In genomic region chr1:74303509-74304338, GRCm38 (mm10) we compare ENCODE assay signal across 8 mouse cellular contexts. TPM values are rescaled to one million over a fixed set of nuclear protein-coding genes. Genes with fewer than 3 reads are reported as not detected.
A peak's percentile ranks its signal among the peaks of the same experiment; 100 is the strongest.
DNase-seq lines count a peak whose midpoint lies in the region; ATAC-seq and TF ChIP-seq lines count a peak whose summit lies in the region.

No protein-coding gene starts in this region.

- ATAC-seq in CD4-positive, CD25-positive, alpha-beta regulatory T cell, adult 4 months, result peak; percentile 67
- ATAC-seq in embryonic facial prominence, embryonic 15.5 days (ENCODE audit: insufficient number of reproducible peaks, low FRiP score, low TSS enrichment, low read depth), result peak; percentile 85
- ATAC-seq in heart, embryonic 13.5 days (ENCODE audit: extremely low read depth, insufficient number of reproducible peaks, low FRiP score, low TSS enrichment), result peak; percentile 75
- ATAC-seq in kidney, embryonic 15.5 days (replicated peaks; ENCODE audit: low FRiP score), result peak; percentile 93
- ATAC-seq in neural tube, embryonic 13.5 days (ENCODE audit: low read depth), result peak; percentile 86

- no peaks in the 10 kb centered on the region for H3K36me3 ChIP-seq in embryonic facial prominence, embryonic 15.5 days
- peaks cover 1% of the 10 kb centered on the region for H3K36me3 ChIP-seq in heart, embryonic 13.5 days
- H3K36me3 ChIP-seq in kidney, embryonic 15.5 days, result no peaks in the 10 kb centered on the region
- H3K36me3 ChIP-seq in neural tube, embryonic 13.5 days, result no peaks in the 10 kb centered on the region; the same call in 1 of the 2 replicates

- H3K4me3 ChIP-seq in bone marrow, adult 2 months (replicated peaks; ENCODE audit: control insufficient read depth, low read depth, low read length), result peak overlapping the region; percentile 66
- H3K4me3 ChIP-seq in embryonic facial prominence, embryonic 15.5 days (replicated peaks), result peak overlapping the region; percentile 79
- H3K4me3 ChIP-seq in heart, embryonic 13.5 days, result peak overlapping the region; percentile 65
- H3K4me3 ChIP-seq in kidney, embryonic 15.5 days (replicated peaks), result peak overlapping the region; percentile 71
- peak overlapping the region; percentile 48 for H3K4me3 ChIP-seq in neural tube, embryonic 13.5 days

- H3K27me3 ChIP-seq in embryonic facial prominence, embryonic 15.5 days, result no peaks in the 10 kb centered on the region
- H3K27me3 ChIP-seq in heart, embryonic 13.5 days (replicated peaks), result no peaks in the 10 kb centered on the region
- H3K27me3 ChIP-seq in kidney, embryonic 15.5 days, result no peaks in the 10 kb centered on the region
- H3K27me3 ChIP-seq in neural tube, embryonic 13.5 days, result peaks cover 36% of the 10 kb centered on the region

- H3K9me3 ChIP-seq in embryonic facial prominence, embryonic 15.5 days (replicated peaks), result no peaks in the 10 kb centered on the region
- H3K9me3 ChIP-seq in heart, embryonic 13.5 days, result no peaks in the 10 kb centered on the region
- H3K9me3 ChIP-seq in kidney, embryonic 15.5 days (replicated peaks), result no peaks in the 10 kb centered on the region
- H3K9me3 ChIP-seq in neural tube, embryonic 13.5 days, result no peaks in the 10 kb centered on the region

- DNase-seq in lung, adult 18-20 months, result peak; percentile 87 to 88
- DNase-seq in testis, postnatal 14 days (ENCODE audit: low spot score), result peak; percentile 73

- TF ChIP-seq CTCF in bone marrow, adult 2 months (IDR thresholded peaks at IDR 0.05; ENCODE audit: control insufficient read depth, insufficient read depth, low read length), result no peak

- TF ChIP-seq POLR2A in bone marrow, adult 2 months (IDR thresholded peaks at IDR 0.05; ENCODE audit: borderline replicate concordance, control insufficient read depth, low read depth, low read length), result no peak; the same call in 1 of the 2 replicates

- peak overlapping the region; percentile 52; the same call in 1 of the 2 replicates for H3K27ac ChIP-seq in bone marrow, adult 2 months (ENCODE audit: control insufficient read depth, insufficient read depth, low read depth, low read length, poor library complexity)
- H3K27ac ChIP-seq in embryonic facial prominence, embryonic 15.5 days (replicated peaks), result peak overlapping the region; percentile 93
- peak overlapping the region; percentile 88 for H3K27ac ChIP-seq in heart, embryonic 13.5 days (replicated peaks)
- peak overlapping the region; percentile 89 for H3K27ac ChIP-seq in kidney, embryonic 15.5 days
- peak overlapping the region; percentile 67 for H3K27ac ChIP-seq in neural tube, embryonic 13.5 days (replicated peaks)

- H3K9ac ChIP-seq in embryonic facial prominence, embryonic 15.5 days, result peak overlapping the region; percentile 77
- peak overlapping the region; percentile 88 for H3K9ac ChIP-seq in heart, embryonic 13.5 days
- H3K9ac ChIP-seq in kidney, embryonic 15.5 days, result peak overlapping the region; percentile 71
- H3K9ac ChIP-seq in neural tube, embryonic 13.5 days, result peak overlapping the region; percentile 70

- H3K4me1 ChIP-seq in bone marrow, adult 2 months (ENCODE audit: control insufficient read depth, insufficient read depth, low read length), result no peaks in the 10 kb centered on the region; the same call in 1 of the 2 replicates
- H3K4me1 ChIP-seq in embryonic facial prominence, embryonic 15.5 days, result peaks cover 34% of the 10 kb centered on the region
- H3K4me1 ChIP-seq in heart, embryonic 13.5 days, result peaks cover 68% of the 10 kb centered on the region
- peaks cover 41% of the 10 kb centered on the region for H3K4me1 ChIP-seq in kidney, embryonic 15.5 days
- H3K4me1 ChIP-seq in neural tube, embryonic 13.5 days (replicated peaks), result peaks cover 9% of the 10 kb centered on the region

- H3K4me2 ChIP-seq in embryonic facial prominence, embryonic 15.5 days (replicated peaks), result peak overlapping the region; percentile 73
- peak overlapping the region; percentile 73 for H3K4me2 ChIP-seq in heart, embryonic 13.5 days
- peak overlapping the region; percentile 86 for H3K4me2 ChIP-seq in kidney, embryonic 15.5 days
- peak overlapping the region; percentile 68 for H3K4me2 ChIP-seq in neural tube, embryonic 13.5 days

- WGBS in bone marrow, adult 2 months, result 1% methylated on average over 56 of the region's 56 CpGs
- under 1% methylated on average over 55 of the region's 56 CpGs for WGBS in embryonic facial prominence, embryonic 15.5 days
- under 1% methylated on average over 55 of the region's 56 CpGs for WGBS in heart, embryonic 13.5 days
- WGBS in kidney, embryonic 15.5 days, result under 1% methylated on average over 56 of the region's 56 CpGs
- WGBS in neural tube, embryonic 13.5 days, result under 1% methylated on average over 56 of the region's 56 CpGs

RNA-seq across cellular contexts. Expression of gene Tmbim1, which starts 1.7 kb away (rescaled TPM):
- polyA plus RNA-seq in CD4-positive, CD25-positive, alpha-beta regulatory T cell, adult 4 months (2017; shearing (Covaris generic)), result 10 to 100 TPM; 16.7 to 27.5 TPM
- polyA plus RNA-seq in bone marrow, adult 2 months (2011; ENCODE audit: insufficient read depth, insufficient read length, low replicate concordance, missing spikeins), result 6.7 and 15.6 TPM in 2 replicates
- polyA plus RNA-seq in embryonic facial prominence, embryonic 15.5 days (2015; fragmentation: Nextera tagmentation; extraction: Ambion mirVana), result 56.6 and 63.9 TPM in 2 replicates
- 42.0 and 42.7 TPM in 2 replicates for polyA plus RNA-seq in heart, embryonic 13.5 days (2015; fragmentation: Nextera tagmentation; extraction: Ambion mirVana)
- polyA plus RNA-seq in kidney, embryonic 15.5 days (2015; fragmentation: Nextera tagmentation; extraction: Ambion mirVana), result 25.6 and 31.2 TPM in 2 replicates
- polyA plus RNA-seq in neural tube, embryonic 13.5 days (2015; fragmentation: Nextera tagmentation; extraction: Ambion mirVana), result 9.0 and 10.9 TPM in 2 replicates

RNA-seq across cellular contexts. Expression of gene Pnkd, which starts 19.0 kb away (rescaled TPM):
- polyA plus RNA-seq in CD4-positive, CD25-positive, alpha-beta regulatory T cell, adult 4 months (2017; shearing (Covaris generic)), result 10 to 100 TPM; 78.8 to 83.8 TPM
- polyA plus RNA-seq in bone marrow, adult 2 months (2011; ENCODE audit: insufficient read depth, insufficient read length, low replicate concordance, missing spikeins), result 7.3 and 28.8 TPM in 2 replicates
- 120 and 130 TPM in 2 replicates for polyA plus RNA-seq in embryonic facial prominence, embryonic 15.5 days (2015; fragmentation: Nextera tagmentation; extraction: Ambion mirVana)
- 227 and 252 TPM in 2 replicates for polyA plus RNA-seq in heart, embryonic 13.5 days (2015; fragmentation: Nextera tagmentation; extraction: Ambion mirVana)
- polyA plus RNA-seq in kidney, embryonic 15.5 days (2015; fragmentation: Nextera tagmentation; extraction: Ambion mirVana), result 138 and 139 TPM in 2 replicates
- polyA plus RNA-seq in neural tube, embryonic 13.5 days (2015; fragmentation: Nextera tagmentation; extraction: Ambion mirVana), result 104 and 119 TPM in 2 replicates

RNA-seq across cellular contexts. Expression of gene Aamp, which starts 19.2 kb away (rescaled TPM):
- polyA plus RNA-seq in CD4-positive, CD25-positive, alpha-beta regulatory T cell, adult 4 months (2017; shearing (Covaris generic)), result 100 to 1,000 TPM; 205 to 288 TPM
- 56.2 and 76.6 TPM in 2 replicates for polyA plus RNA-seq in bone marrow, adult 2 months (2011; ENCODE audit: insufficient read depth, insufficient read length, low replicate concordance, missing spikeins)
- polyA plus RNA-seq in embryonic facial prominence, embryonic 15.5 days (2015; fragmentation: Nextera tagmentation; extraction: Ambion mirVana), result 247 and 256 TPM in 2 replicates
- 164 and 188 TPM in 2 replicates for polyA plus RNA-seq in heart, embryonic 13.5 days (2015; fragmentation: Nextera tagmentation; extraction: Ambion mirVana)
- polyA plus RNA-seq in kidney, embryonic 15.5 days (2015; fragmentation: Nextera tagmentation; extraction: Ambion mirVana), result 267 and 283 TPM in 2 replicates
- polyA plus RNA-seq in neural tube, embryonic 13.5 days (2015; fragmentation: Nextera tagmentation; extraction: Ambion mirVana), result 195 and 200 TPM in 2 replicates

RNA-seq across cellular contexts. Expression of gene Gpbar1, which starts 25.4 kb away (rescaled TPM):
- polyA plus RNA-seq in CD4-positive, CD25-positive, alpha-beta regulatory T cell, adult 4 months (2017; shearing (Covaris generic)), result 1 to 10 TPM in 1 of 2 experiments, not detected in 1; 1.1 TPM
- not detected in 2 replicates for polyA plus RNA-seq in bone marrow, adult 2 months (2011; ENCODE audit: insufficient read depth, insufficient read length, low replicate concordance, missing spikeins)
- polyA plus RNA-seq in embryonic facial prominence, embryonic 15.5 days (2015; fragmentation: Nextera tagmentation; extraction: Ambion mirVana), result not detected in 2 replicates
- polyA plus RNA-seq in heart, embryonic 13.5 days (2015; fragmentation: Nextera tagmentation; extraction: Ambion mirVana), result 0.36 and 0.64 TPM in 2 replicates
- 1.7 and 2.1 TPM in 2 replicates for polyA plus RNA-seq in kidney, embryonic 15.5 days (2015; fragmentation: Nextera tagmentation; extraction: Ambion mirVana)
- polyA plus RNA-seq in neural tube, embryonic 13.5 days (2015; fragmentation: Nextera tagmentation; extraction: Ambion mirVana), result 0.28 TPM in 1 of 2 replicates, not detected in the other

RNA-seq across cellular contexts. Expression of gene Catip, which starts 58.2 kb away (rescaled TPM):
- polyA plus RNA-seq in CD4-positive, CD25-positive, alpha-beta regulatory T cell, adult 4 months (2017; shearing (Covaris generic)), result under 1 TPM in 1 of 2 experiments, not detected in 1; 0.29 TPM
- not detected in 2 replicates for polyA plus RNA-seq in bone marrow, adult 2 months (2011; ENCODE audit: insufficient read depth, insufficient read length, low replicate concordance, missing spikeins)
- 2.5 and 2.8 TPM in 2 replicates for polyA plus RNA-seq in embryonic facial prominence, embryonic 15.5 days (2015; fragmentation: Nextera tagmentation; extraction: Ambion mirVana)
- polyA plus RNA-seq in heart, embryonic 13.5 days (2015; fragmentation: Nextera tagmentation; extraction: Ambion mirVana), result 0.33 and 0.38 TPM in 2 replicates
- 0.67 and 0.82 TPM in 2 replicates for polyA plus RNA-seq in kidney, embryonic 15.5 days (2015; fragmentation: Nextera tagmentation; extraction: Ambion mirVana)
- polyA plus RNA-seq in neural tube, embryonic 13.5 days (2015; fragmentation: Nextera tagmentation; extraction: Ambion mirVana), result 0.73 and 1.1 TPM in 2 replicates

Comparison
In these comparisons a context has a peak if more than half of its experiments do, and no peak if none do; other contexts are left out.
1. Peak in every context shown above with its lines: DNase-seq, ATAC-seq, H3K4me3 ChIP-seq and H3K27ac ChIP-seq.